ENCODE assay signal across 13 mouse cellular contexts in the genomic region with DNA sequence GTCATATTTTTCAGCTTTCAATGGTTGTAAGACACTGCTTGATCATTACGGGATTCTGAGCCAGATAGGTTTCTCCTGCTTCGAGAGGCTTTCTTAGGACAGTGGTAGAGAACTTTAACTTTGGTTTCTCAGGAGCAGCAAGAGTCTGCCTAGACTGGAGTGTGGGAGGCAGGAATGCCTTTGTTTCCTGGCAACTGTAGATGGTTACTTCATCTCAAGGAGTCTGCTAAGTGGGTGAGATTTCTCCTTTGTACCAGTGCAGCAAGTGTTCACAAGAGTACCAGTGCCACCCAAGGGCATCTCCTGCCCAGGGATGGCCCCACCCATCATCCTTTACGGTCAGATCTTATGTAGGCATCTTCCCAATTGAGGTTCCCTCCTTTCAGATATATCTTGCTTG.
"Had no signal": no experiment of that assay in that cellular context is flagged by ENCODE, and none has a peak within 500 bp of the region (broad histone marks: within the 10 kb centered on the region; RNA-seq: fewer than 3 reads in every experiment).

No protein-coding gene starts in this region.

- H3K36me3 ChIP-seq: liver, embryonic 13.5 days; lung, embryonic 15.5 days; midbrain, embryonic 10.5 days had no signal

- H3K4me2 ChIP-seq: liver, embryonic 13.5 days; lung, embryonic 15.5 days had no signal

- H3K27me3 ChIP-seq: liver, embryonic 13.5 days; lung, embryonic 15.5 days; megakaryocyte, embryonic 14.5 days had no signal

- H3K9ac ChIP-seq: liver, embryonic 13.5 days; lung, embryonic 15.5 days had no signal

- DNase-seq: kidney, adult 2 months; kidney, postnatal 25 days; layer of hippocampus, adult 9-11 months; liver, embryonic 13.5 days; midbrain, embryonic 14.5 days; thymus, postnatal 25 days had no signal

- H3K4me3 ChIP-seq: layer of hippocampus, adult 2 months; liver, embryonic 13.5 days; lung, embryonic 15.5 days; megakaryocyte, embryonic 14.5 days; midbrain, embryonic 10.5 days had no signal

- H3K9me3 ChIP-seq: liver, embryonic 13.5 days; lung, embryonic 15.5 days had no signal

- ATAC-seq: intestine, postnatal 0 days had no signal

- H3K4me1 ChIP-seq: liver, embryonic 13.5 days; midbrain, embryonic 10.5 days had no signal

- H3K27ac ChIP-seq: kidney, postnatal 0 days; layer of hippocampus, adult 2 months; liver, embryonic 13.5 days; lung, embryonic 15.5 days; midbrain, embryonic 10.5 days; stomach, postnatal 0 days had no signal
